Mouse (Mus musculus) c-Kit-positive CD71-negative TER-119-negative erythroid progenitor cells, embryonic 14.5 days (primary cell): ENCODE data around the gene Jund.
A peak's percentile ranks its signal among the peaks of the same experiment; 100 is the strongest.

ENCODE experiments used
- DNase-seq: peaks from one replicate; pipeline ENCODE4 v3.0.0-alpha.2; 2013; ENCODE audit warnings: low read depth

Jund gene

GRCm38 (mm10) chr8:70698310-70699109, at the start of gene Jund:
Gene Jund, plus strand, starts transcription at chr8:70698949.
- DNase-seq, result peak; percentile 99

DNA sequence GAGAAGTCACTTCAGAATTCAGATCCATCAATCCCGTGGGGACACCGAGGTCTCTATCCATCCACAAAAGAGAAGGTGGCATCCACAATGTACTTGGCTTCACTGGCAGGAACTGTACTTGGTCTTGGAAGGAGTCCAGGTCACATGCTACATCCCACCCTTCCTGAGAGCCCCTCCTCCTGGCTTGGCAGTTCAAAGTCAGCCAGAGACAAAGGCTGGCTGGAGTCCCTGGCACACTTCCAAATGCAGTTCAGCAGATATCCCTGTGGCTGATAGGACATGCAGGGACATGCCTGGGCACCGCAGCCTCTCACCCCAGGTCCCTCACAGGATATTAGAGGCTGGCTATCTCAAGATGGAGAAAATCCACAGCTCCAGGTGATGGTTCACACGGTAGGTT, 49.4 kb upstream of the Jund start:
- DNase-seq, result no peak

DNA sequence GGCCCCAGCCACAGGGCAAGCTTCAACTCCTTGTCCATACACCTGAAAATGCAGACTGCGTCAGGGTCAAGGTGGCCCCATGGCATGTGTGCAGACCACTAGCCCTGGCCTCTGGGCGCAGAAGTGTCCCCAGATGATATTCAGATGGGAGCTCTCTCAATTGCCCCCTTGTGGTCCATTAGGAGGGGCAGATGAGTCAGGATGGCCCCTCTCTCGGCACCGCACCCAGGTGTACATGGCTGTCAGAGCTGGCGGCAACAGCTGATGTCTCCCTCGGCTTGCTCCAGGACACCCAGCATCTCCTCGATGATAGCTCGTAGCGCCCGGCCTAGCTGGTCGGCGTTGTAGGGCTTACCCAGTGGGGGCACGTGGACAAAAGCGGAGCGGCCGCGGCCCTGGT, 48.4 kb upstream of the Jund start:
- DNase-seq, result no peak

DNA sequence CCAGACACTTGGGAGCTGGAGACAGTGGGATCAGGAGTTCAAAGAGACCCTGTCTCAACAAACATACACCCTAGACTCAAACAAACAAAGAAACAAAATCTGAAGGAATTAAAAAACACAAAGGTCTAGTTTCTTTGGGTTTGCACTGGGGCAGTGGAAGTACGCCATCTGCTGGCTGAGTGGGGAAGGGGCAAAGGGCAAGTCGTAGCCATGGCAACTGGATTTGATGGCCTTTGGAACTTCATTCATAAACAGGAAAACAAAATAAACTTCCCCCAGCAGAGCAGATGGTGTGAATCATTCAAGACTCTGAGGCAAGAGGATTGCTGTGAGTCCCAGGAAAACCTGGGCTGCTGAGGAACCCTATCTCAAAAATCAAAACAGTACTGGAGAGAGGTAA, 45.5 kb upstream of the Jund start:
- DNase-seq, result peak; percentile 61

- no peak for DNase-seq
These were observed 44.6 kb upstream of the Jund start for GRCm38 (mm10) chr8:70654121-70654520.

GRCm38 (mm10) chr8:70655469-70655868, 43.3 kb upstream of the Jund start:
- DNase-seq, result no peak

DNA sequence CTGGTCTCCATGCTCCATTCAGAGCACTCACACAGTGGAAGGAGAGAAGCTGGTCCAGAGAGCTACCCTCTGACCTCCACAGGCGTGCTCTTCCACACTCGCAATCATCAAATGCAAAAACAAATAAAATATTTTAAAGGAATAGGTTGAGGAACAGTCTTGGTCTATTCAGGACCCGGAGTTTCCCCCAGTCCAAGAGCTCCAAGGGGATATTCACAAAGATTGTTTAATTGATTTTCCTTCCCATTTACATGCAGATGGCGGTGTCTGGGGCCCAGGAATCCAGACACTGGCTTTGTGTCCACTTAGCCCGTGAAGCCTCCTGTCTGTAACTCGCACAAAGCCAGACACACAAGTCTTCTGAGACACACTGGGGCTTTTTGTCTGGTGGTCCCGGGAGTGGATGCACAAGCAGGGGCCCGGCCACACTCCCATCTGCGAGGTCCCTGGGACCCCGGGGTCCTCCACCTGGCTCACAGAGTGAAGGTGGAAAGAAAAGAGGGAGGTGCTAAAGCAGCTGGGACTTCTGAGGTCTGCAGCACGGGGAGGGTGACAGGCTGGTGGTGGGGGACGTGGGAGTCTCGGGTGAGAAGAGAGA, 42.5 kb upstream of the Jund start:
- no peak for DNase-seq

GRCm38 (mm10) chr8:70657214-70657613, 41.5 kb upstream of the Jund start:
- no peak for DNase-seq

DNA sequence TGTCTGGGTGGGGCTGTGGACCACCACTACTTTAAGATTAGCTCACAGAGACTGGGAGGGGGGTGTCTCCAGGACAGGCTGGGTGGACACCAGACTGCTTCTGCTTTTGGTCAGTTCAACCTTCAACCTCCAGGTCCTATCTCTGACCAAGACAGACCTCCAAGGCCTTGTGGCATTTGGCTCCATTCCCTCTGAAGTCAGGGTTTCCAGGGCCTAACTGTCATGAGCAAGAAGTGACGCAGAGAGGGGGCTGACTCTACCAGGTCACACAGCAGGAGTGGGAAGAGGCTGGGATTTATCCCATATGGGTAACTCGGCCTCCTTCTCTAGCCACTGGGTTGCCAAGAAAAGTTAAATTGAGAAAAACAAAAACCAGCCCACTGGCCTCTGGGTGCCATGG, 41.0 kb upstream of the Jund start:
- DNase-seq, result no peak

DNA sequence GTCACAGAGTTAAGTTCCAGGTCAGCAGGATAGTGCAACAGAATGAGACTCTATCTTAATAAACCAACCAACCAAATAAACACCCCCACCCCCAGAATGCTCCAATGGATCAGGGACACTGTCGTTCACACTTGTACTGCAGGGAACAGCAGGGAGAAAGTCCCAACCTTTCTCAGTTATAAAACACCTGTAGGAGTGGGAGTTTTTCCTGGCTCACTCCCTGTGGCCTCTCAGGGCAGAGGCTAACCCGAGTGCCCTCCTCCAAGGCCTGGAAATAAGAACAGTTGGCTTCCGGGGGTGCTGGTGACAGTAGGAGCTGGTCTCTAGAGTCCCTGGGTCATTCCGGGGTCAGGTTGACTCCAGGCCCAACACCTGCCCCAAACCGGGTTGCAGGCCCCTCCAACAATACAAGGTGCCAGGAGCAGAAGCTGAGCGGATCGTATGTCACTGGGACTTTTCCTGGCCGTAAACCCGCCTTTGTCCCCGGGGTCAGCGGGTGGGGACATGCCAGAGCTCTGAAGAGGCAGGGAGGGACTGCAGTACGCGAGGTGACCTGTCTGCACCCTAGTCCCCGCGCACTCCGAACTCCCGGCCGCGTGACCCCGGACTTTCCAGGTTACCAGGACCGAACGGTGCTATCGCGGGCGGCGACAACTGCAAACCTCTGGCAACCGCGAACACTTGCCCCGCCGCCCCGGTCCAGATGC, 39.7 kb upstream of the Jund start:
- DNase-seq, result no peak

DNA sequence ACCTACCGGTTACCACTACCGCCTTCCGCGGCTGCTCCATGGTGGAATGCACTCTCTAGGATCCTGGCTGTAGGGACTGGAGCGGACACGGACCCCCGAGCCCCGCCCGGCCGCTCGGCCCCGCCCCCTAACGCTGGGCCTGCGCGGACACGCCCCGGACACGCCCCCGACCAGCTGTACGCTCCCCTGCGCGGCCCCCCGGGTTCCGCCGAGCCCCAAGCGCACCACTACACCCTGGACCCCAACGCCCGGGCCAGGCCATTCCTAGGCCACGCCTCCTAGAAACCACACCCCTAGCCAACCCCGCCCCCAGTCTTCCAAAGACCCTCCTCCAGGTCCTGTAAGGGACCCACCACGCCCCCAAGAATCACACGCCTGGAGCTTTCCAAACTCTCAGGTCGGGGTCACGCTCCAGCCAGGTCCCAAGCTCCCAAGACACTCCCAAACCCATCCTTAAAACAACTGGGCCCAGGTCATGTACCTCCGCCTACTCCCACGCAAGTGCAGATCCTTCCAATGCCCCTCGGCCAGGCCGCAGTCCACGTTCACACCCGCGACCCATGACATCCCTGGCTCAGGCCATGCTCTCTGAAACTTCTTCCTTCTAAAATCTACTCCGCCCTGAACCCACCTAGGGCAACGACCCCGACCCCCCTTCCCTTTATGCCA, 39.0 kb upstream of the Jund start:
- peak; percentile 83 for DNase-seq

DNA sequence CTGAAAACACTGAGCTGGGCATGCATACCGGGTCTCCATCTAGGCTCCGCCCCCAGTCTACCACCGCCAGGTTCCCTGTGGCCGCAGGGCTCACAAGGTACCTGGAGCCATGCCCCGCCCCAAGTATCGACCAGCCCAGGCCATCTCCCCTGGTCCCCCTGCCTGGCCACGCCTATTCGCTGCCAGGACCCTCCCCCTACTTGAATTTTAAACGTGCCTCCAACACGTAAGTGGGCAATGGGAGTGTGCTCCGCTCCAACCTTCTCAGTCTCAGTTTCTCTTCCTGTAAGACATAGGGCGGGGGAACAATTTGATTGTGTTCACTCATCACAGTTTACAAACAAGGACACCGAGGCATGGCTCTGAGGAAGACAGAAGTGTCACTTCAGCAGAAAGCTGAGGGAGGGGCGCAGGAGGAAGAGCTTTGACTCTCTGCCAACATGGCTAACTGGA, 38.5 kb upstream of the Jund start, which contains the start of gene Pgpep1:
Gene Pgpep1 (minus strand): TSS at position 116 of the 453 bp plus-strand sequence.
- DNase-seq, result no peak

DNA sequence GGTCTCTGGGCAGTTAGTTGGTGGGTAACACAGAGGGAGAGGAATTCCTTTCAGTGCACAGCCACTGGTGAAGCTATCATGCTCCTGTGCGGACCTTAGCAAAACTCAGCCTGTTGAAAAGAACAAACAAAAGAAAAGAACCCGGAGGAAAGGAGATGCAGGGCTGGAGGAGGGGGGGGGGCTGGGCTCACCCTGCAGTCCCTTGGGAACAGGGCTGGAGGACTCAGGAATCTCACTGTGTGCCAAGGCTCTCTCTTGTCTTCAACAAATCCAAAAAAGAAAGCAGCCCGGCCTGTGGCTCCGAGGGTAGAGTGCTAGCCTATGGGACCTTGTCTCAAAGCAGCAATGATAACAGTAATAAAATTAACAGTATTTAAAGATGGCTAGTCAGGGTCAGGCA, 35.1 kb upstream of the Jund start:
- DNase-seq, result no peak

DNA sequence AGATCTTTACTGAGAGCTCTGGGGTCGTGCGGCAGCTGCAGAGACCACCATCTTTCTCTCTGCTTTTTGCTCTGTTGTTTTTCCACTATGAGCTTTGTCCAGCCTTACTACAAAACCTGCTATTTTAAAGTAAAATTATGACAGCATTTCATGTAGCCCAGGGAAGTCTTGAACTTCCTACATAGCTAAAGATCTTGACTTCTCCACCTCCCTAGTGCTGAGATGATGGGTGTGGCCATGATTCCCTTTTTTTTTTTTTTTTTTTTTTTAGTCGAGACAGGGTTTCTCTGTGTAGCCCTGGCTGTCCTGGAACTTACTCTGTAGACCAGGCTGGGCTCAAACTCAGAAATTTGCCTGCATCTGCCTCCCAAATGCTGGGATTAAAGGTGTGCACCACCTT, 34.1 kb upstream of the Jund start:
- DNase-seq, result no peak

DNA sequence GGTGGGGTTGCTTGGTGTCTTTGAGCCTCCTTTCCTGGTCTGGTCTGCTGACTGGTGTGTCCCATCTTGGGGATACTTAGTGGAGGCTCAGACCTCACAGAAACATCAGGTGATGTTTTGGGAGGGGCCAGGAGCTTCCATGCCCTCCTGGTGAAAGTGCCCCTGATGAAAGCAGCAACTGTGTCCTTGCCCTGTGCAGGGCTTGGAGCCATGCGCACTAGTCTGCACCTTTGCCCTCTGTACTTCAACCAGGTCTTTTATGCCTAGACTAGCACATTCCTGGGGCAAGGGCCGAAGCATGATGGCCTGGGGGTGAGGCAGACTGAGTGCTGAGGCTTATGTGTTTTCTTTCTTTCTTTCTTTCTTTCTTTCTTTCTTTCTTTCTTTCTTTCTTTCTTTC, 33.1 kb upstream of the Jund start:
- no peak for DNase-seq

GRCm38 (mm10) chr8:70667071-70667470, 31.7 kb upstream of the Jund start:
- DNase-seq, result no peak

DNA sequence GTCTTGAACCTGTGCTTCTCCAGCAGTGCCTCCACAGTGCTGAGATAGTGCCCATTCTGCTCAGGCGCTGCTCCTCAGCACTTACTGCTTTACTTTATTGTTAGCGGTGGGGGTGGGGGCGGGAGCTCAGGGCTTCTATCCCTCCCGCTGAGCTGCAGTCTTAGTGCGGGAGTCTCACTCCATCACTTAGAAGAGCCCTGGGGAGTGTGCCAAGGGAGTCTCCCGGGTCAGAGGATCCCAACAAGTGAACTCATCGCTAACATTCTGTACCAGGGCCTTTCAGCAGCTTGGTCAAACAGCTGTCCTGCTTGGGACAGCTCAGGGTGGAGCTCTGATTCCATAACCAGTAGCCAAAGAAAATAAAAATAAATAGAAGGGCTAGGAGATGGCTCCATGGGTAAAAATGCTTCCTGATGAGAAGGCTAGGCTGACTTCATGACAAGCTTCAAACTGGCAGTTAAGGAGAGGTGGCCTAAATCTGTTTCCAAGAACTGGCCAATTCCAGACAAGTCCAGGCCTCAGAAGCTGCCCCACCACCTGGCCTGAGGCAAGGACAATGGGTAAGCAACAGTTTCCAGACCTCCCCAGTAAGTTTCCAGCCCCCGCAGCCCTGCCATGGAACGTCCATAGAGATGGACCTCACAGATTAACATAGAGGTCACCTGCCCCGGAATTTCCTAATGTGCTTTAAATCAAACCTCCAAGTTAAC, 27.0 kb upstream of the Jund start:
- no peak for DNase-seq

- DNase-seq, result no peak
These were observed 26.2 kb upstream of the Jund start for GRCm38 (mm10) chr8:70672325-70673078.

DNA sequence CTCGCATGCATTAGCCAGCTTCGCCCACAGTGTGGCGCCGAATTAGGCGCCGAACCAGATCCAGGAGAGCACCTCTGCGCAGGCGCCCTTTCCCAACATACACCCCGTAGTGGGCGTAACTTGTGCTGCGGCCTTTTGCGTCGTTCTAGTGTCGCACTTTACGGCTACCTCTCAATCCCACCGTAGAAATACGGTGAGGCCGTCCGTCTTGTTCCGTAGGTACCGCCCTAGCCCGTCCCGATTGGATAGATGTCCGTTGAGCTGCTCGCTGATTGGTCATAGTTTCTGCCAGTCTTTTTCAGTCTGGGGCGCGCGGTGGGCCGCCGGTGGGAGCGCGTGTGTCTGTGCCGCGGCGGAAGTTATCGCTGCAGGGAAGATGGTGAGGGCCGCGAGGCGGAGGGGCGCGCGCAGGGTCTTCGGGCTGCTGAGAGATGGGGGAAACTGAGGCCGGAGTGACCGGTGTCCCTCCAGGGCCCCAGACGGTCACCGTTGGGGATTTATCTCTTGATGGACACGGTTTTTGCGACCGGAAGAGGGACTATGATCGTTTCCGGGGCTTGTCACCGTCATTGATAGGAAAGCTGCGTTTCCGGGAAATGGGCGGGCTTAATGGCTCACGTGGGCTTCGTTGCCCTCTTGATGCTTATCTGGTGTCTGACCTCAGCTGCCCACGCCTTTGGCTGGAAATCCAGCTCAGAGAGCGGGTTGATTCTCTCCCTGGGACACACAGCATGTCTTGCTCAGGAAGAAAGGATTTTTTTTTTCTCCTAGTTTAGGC, 25.5 kb upstream of the Jund start, which contains the start of gene Lsm4:
Gene Lsm4 (plus strand): TSS at position 170 of the 778 bp plus-strand sequence.
- peak; percentile 97 for DNase-seq

DNA sequence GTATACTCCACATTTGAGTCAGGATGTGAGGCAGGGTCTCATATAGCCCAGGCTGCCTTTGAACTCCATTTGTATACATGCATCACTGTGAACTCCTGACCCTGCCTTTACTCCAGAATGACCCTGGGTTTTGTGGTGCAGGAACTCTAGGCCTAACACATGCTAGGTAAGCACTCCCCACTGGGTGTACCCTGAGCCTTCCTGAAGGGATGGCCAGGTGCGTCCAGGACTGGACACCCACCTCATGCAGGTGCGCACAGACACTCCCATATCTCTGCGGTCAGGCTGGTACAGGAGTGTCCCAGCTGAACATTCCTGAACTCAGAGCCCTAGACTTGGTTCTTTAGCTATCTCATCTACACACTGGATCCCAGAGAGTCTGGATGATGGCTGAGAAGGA, 24.6 kb upstream of the Jund start:
- DNase-seq, result no peak
